23 mouse cellular contexts compared by ENCODE assay signal in genomic region chr12:105625798-105626197, GRCm38 (mm10). TPM values are rescaled to one million over a fixed set of nuclear protein-coding genes. Genes with fewer than 3 reads are reported as not detected.
DNase-seq lines count a peak whose midpoint lies in the region; ATAC-seq lines count a peak whose summit lies in the region.
"Had no signal": no experiment of that assay in that cellular context is flagged by ENCODE, and none has a peak within 500 bp of the region (broad histone marks: within the 10 kb centered on the region; RNA-seq: fewer than 3 reads in every experiment).

No protein-coding gene starts in this region.

- H3K27ac ChIP-seq in limb, embryonic 11.5 days (replicated peaks; ENCODE audit: low read depth, low read length) = no peak overlapping the region
- no peak overlapping the region for H3K27ac ChIP-seq in limb, embryonic 10.5 days
- H3K27ac ChIP-seq in limb, embryonic 13.5 days = peak overlapping the region; percentile 15; the same call in 1 of the 2 replicates
- H3K27ac ChIP-seq: forebrain, embryonic 13.5 days; hindbrain, embryonic 15.5 days had no signal

- 28% methylated on average over 7 of the region's 7 CpGs for WGBS in limb, embryonic 11.5 days
- WGBS in limb, embryonic 10.5 days = 43% methylated on average over 7 of the region's 7 CpGs
- WGBS in limb, embryonic 13.5 days = 21% methylated on average over 7 of the region's 7 CpGs

- no peaks in the 10 kb centered on the region for H3K9me3 ChIP-seq in limb, embryonic 11.5 days (ENCODE audit: control insufficient read depth, low read length)
- no peaks in the 10 kb centered on the region for H3K9me3 ChIP-seq in limb, embryonic 10.5 days (replicated peaks)
- no peaks in the 10 kb centered on the region; the same call in 1 of the 2 replicates for H3K9me3 ChIP-seq in limb, embryonic 13.5 days
- H3K9me3 ChIP-seq: forebrain, embryonic 13.5 days; hindbrain, embryonic 15.5 days had no signal

- H3K27me3 ChIP-seq in limb, embryonic 11.5 days (ENCODE audit: control insufficient read depth, insufficient read depth, low read length) = no peaks in the 10 kb centered on the region
- no peaks in the 10 kb centered on the region for H3K27me3 ChIP-seq in limb, embryonic 10.5 days (ENCODE audit: low read depth, poor library complexity, severe bottlenecking)
- H3K27me3 ChIP-seq in limb, embryonic 13.5 days = no peaks in the 10 kb centered on the region
- H3K27me3 ChIP-seq: forebrain, embryonic 13.5 days; hindbrain, embryonic 15.5 days had no signal

- no peak for ATAC-seq in limb, embryonic 11.5 days (ENCODE audit: insufficient number of reproducible peaks, low FRiP score, low TSS enrichment, low read depth)
- ATAC-seq in limb, embryonic 13.5 days (ENCODE audit: low FRiP score, low read depth) = peak; percentile 51; the same call in 1 of the 2 replicates
- ATAC-seq: activated CD4-positive, CD25-positive, alpha-beta regulatory T cell, adult 4 months; forebrain, embryonic 13.5 days; liver, postnatal 0 days; lung, postnatal 0 days had no signal

- H3K9ac ChIP-seq in limb, embryonic 11.5 days (ENCODE audit: low read length) = no peak overlapping the region
- H3K9ac ChIP-seq in limb, embryonic 13.5 days = 0 out of 2 replicates have a peak overlapping the region, but pooled peaks have one; percentile 39
- H3K9ac ChIP-seq: forebrain, embryonic 13.5 days; hindbrain, embryonic 15.5 days; liver, postnatal 0 days had no signal

- H3K4me3 ChIP-seq in limb, embryonic 11.5 days (ENCODE audit: low read depth, low read length) = no peak overlapping the region
- H3K4me3 ChIP-seq in limb, embryonic 10.5 days = no peak overlapping the region
- H3K4me3 ChIP-seq in limb, embryonic 13.5 days = no peak overlapping the region
- H3K4me3 ChIP-seq: forebrain, embryonic 13.5 days; hindbrain, embryonic 15.5 days had no signal

- DNase-seq in embryo, embryonic 10.5 days (ENCODE audit: low spot score) = peak; percentile 5
- DNase-seq in embryo, embryonic 10 days (ENCODE audit: low spot score) = no peak
- peak; percentile 29 for DNase-seq in limb, embryonic 11.5 days (ENCODE audit: low spot score)
- DNase-seq in limb, embryonic 10.5 days (ENCODE audit: low spot score) = no peak
- no peak for DNase-seq in kidney, postnatal 14 days
- DNase-seq in thymus, postnatal 10 days (ENCODE audit: low spot score in 2 of 2) = no peak
- DNase-seq: adrenal gland, adult 8-10 months; cerebellum, adult 2 months; kidney, adult 8-10 months; kidney, postnatal 25 days; liver, postnatal 0 days; spleen, adult 18-20 months; thymus, postnatal 14 days had no signal

- H3K36me3 ChIP-seq in limb, embryonic 11.5 days (ENCODE audit: control insufficient read depth, insufficient read depth, low read length) = peaks cover 18% of the 10 kb centered on the region; the same call in 1 of the 2 replicates
- peaks cover 69% of the 10 kb centered on the region for H3K36me3 ChIP-seq in limb, embryonic 10.5 days
- H3K36me3 ChIP-seq in limb, embryonic 13.5 days = peaks cover 67% of the 10 kb centered on the region

- H3K4me1 ChIP-seq in limb, embryonic 11.5 days (ENCODE audit: control insufficient read depth, insufficient read depth, low read length) = 0 out of 2 replicates have a peak, but pooled peaks cover 2% of the 10 kb centered on the region
- peaks cover 4% of the 10 kb centered on the region for H3K4me1 ChIP-seq in limb, embryonic 10.5 days
- peaks cover 15% of the 10 kb centered on the region for H3K4me1 ChIP-seq in limb, embryonic 13.5 days
- H3K4me1 ChIP-seq: forebrain, embryonic 13.5 days; hindbrain, embryonic 15.5 days had no signal

- H3K4me2 ChIP-seq in limb, embryonic 11.5 days (ENCODE audit: low read depth, severe bottlenecking) = no peak overlapping the region
- H3K4me2 ChIP-seq in limb, embryonic 13.5 days (replicated peaks) = no peak overlapping the region
- H3K4me2 ChIP-seq: forebrain, embryonic 13.5 days; hindbrain, embryonic 15.5 days; liver, embryonic 11.5 days; midbrain, embryonic 11.5 days had no signal

RNA-seq across cellular contexts. Expression of gene Bdkrb1, which starts 22.9 kb away (rescaled TPM):
- polyA plus RNA-seq in limb, embryonic 11.5 days (2014; fragmentation: Nextera tagmentation; extraction: Ambion mirVana) = not detected in 2 replicates
- polyA plus RNA-seq in limb, embryonic 10.5 days (2016; fragmentation: Nextera tagmentation; extraction: Ambion mirVana) = not detected in 2 replicates
- 0.22 TPM in 1 of 2 replicates, not detected in the other for polyA plus RNA-seq in limb, embryonic 13.5 days (2015; fragmentation: Nextera tagmentation; extraction: Ambion mirVana)
- polyA plus RNA-seq: cerebellum, adult 2 months; forebrain, embryonic 13.5 days; frontal cortex, adult 2 months; heart, embryonic 16.5 days; intestine, embryonic 14.5 days; liver, postnatal 0 days; midbrain, embryonic 11.5 days had no signal

RNA-seq across cellular contexts. Expression of gene Gskip, which starts 58.8 kb away (rescaled TPM):
- 35.4 and 39.0 TPM in 2 replicates for polyA plus RNA-seq in limb, embryonic 11.5 days (2014; fragmentation: Nextera tagmentation; extraction: Ambion mirVana)
- polyA plus RNA-seq in limb, embryonic 10.5 days (2016; fragmentation: Nextera tagmentation; extraction: Ambion mirVana) = 36.8 and 41.2 TPM in 2 replicates
- 36.4 and 37.5 TPM in 2 replicates for polyA plus RNA-seq in limb, embryonic 13.5 days (2015; fragmentation: Nextera tagmentation; extraction: Ambion mirVana)

RNA-seq across cellular contexts. Expression of gene Atg2b, which starts 59.2 kb away (rescaled TPM):
- 16.5 and 16.7 TPM in 2 replicates for polyA plus RNA-seq in limb, embryonic 11.5 days (2014; fragmentation: Nextera tagmentation; extraction: Ambion mirVana)
- polyA plus RNA-seq in limb, embryonic 10.5 days (2016; fragmentation: Nextera tagmentation; extraction: Ambion mirVana) = 12.1 and 14.0 TPM in 2 replicates
- 12.2 and 14.0 TPM in 2 replicates for polyA plus RNA-seq in limb, embryonic 13.5 days (2015; fragmentation: Nextera tagmentation; extraction: Ambion mirVana)

Comparison
In these comparisons a context has a peak if more than half of its experiments do, and no peak if none do; other contexts are left out.
1. DNase-seq: peak in embryo, embryonic 10.5 days (single experiment) and limb, embryonic 11.5 days (single experiment); none in embryo, embryonic 10 days (single experiment), limb, embryonic 10.5 days (single experiment), kidney, postnatal 14 days (single experiment) and thymus, postnatal 10 days (0 of 2).